Mouse (Mus musculus): ENCODE measurements around the gene Mak.
"Not testable (repeated sequence)": the region's sequence is repeated elsewhere in the genome, so short reads cannot be mapped to it uniquely, and the experiment has no call there.

Mak gene

DNA sequence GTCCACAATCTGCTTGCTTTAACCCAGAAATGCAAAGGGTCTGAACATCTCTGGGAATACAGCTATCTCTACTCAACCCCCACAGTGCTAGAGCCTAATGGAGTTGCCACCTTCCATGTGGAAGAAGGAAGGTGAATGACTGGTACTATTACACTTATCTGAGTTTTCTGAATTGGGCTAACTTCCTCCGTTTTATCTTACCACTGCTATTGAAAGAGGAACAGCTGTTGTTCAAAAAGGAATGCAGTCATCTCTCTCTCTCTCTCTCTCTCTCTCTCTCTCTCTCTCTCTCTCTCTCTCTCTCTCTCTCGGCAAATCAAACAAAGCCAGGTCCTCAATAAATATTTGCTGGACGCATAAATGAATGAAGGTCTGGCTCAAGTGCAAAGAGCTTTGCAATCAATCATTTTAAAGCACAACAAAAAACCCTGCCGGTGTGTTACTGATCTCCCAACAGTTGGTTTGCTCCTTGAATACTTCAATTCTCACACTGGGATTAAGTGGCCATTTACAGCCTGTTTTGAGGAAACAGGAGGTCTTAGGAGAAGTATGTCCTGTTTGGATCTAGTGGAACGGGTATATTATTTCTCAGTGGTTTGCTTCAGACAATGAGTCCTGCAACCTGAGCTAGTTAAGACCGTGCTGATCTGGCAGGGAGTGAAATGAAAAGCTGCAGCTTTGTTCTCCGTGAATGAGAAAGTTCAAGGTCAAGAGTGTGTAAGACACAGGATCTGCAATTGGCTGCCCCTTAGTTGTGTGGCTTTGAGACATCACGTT is 84.8 kb downstream of the Mak start:
- DNase-seq = no peak

- DNase-seq = no peak
These were observed 91.1 kb downstream of the Mak start for GRCm38 (mm10) chr13:40988418-40988817.

DNA sequence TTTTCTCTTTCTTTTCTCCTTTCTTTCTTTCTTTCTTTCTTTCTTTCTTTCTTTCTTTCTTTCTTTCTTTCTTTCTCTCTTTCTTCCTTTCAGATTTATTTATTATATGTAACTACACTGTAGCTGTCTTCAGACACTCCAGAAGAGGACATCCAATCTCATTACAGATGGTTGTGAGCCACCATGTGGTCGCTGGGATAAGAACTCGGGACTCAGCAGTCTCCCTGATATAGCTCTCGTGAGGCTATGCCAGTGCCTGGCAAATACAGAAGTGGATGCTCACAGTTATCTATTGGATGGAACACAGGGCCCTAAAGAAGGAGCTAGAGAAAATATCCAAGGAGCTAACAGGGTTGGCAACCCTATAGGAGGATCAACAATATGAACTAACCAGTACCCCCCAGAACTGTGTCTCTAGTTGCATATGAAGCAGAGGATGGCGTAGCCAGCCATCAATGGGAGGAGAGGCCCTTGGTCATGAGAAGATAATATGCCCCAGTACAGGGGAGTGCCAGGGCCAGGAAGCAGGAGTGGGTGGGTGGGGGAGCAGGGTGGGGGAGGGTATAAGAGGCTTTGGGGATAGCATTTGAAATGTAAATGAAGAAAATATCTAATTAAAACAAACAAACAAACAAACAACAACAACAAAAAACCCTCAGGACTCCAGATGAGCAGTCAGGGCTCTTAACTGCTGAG is 91.8 kb downstream of the Mak start:
- DNase-seq = not testable (repeated sequence)

DNA sequence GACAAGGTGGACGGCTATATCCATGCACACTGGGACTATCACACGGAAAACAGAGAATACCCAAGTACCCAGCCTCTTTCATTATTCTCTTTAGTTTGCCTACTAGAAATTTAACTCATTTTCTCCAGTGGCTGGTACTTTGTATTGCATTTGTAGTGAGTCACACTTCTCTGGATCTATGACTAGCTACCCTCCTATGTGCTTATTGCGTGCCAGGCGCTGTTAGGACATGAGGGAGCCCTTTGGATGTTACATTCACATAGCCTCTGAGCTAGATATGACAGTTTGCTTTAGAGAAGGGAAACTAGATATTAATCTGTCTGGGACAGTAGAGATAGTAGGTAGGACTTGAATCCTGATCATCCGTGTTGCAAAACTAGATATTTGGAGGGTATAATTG is 93.4 kb downstream of the Mak start:
- no peak for DNase-seq

DNA sequence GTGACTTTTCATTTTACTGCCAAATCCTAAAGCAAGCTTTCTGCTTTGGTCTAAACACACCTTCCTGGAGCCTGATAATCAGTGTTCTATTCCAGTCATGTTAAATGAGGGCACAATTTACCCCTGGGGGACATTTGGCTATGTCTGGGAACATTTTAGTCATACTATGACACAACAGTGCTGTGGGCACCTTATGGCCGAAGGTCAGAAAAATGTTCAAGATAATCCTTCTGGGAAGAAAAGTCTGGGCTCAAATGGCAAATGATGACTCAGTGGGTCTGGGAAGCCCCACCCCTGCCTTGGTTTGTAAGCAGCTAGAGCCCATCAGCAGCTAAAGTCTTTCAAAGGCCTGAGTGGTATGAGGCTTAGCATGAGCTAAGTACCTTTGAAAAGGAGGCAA is 96.7 kb downstream of the Mak start:
- DNase-seq = no peak

DNA sequence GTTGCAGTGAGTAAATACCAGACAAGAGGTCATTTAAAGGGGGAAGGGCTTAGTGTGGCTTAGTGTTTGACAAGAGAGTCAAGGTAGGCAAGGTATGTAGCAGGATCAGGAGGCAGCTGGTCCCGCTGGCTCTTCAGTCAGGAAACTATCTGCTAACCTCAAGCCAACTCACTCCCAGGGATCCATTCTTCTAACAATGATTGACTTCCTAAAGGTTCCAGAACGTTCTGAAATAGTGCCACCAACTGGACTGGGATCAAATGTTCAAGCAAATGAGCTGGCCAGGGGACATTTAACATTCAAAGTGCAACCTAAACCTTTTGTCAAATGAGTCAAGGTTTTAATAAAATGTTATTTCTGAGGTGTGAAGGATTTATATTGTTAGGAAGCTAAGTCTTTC is 100.2 kb downstream of the Mak start:
- no peak for DNase-seq

DNA sequence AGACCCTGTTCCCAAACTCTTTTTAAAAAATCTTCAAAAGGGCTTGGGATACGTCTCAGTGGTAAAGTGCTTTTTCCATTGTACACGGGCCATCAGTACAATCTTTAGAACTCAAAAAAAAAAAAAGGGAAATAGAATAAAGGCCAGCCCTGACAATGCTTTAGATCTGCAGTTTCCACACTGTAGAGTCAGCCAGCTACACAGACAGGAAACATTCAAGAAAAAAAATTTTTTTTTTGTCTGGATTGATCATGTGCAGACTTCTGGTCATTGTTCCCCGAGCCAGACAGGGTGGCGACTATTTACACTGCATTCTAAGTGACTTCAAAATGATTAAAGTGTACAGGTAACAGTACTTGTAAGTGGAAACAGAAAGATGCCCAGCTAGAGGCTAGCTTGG is 100.9 kb downstream of the Mak start:
- no peak for DNase-seq

DNA sequence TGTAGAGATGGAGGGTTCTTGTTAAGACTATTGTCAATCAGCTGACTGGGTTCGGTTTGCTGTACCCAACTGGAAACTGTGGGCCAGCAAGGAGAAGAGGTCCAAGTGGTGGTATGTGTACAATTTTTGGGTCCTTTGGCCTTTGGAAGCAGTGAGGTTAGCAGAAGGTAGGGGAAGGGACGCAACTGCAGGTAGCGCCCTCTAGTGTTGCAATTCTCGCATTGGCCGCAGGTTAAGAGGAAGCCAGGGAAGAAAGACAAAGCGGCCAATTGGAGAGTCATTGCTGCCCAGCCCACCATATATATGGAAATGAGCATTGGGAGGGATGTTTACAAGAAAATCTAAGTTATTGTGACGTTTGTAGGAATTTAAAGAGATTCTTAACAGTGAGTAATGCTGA is 101.9 kb downstream of the Mak start:
- no peak for DNase-seq
